Mouse (Mus musculus) T-helper 2 cell (primary cell): Measurements from ENCODE around the gene Gm49395.

ENCODE experiments used
- in situ Hi-C: fragments of 300-600 bp; cut with MboI, MseI; formaldehyde crosslinking; loops from one replicate; pipeline ENCODE4 v1.15.1; 2025; ENCODE audit warnings: high pct_unique_total_duplicates

The Gm49395 gene

GRCm38 (mm10) chr13:115054783-115055182 is 46.9 kb downstream of the Gm49395 start:
- in situ Hi-C loops, result no loop called here

GRCm38 (mm10) chr13:115052568-115052967 is 49.2 kb downstream of the Gm49395 start:
- in situ Hi-C loops, result no loop called here

GRCm38 (mm10) chr13:115050660-115051559 is 50.8 kb downstream of the Gm49395 start:
- in situ Hi-C loops, result no loop called here

GRCm38 (mm10) chr13:115042652-115043051 is 59.1 kb downstream of the Gm49395 start:
- in situ Hi-C loops, result no loop called here

- in situ Hi-C loops, result no loop called here
These were observed 64.4 kb downstream of the Gm49395 start for GRCm38 (mm10) chr13:115037304-115037703.

GRCm38 (mm10) chr13:115035387-115035786 is 66.3 kb downstream of the Gm49395 start:
- in situ Hi-C loops, result no loop called here

DNA sequence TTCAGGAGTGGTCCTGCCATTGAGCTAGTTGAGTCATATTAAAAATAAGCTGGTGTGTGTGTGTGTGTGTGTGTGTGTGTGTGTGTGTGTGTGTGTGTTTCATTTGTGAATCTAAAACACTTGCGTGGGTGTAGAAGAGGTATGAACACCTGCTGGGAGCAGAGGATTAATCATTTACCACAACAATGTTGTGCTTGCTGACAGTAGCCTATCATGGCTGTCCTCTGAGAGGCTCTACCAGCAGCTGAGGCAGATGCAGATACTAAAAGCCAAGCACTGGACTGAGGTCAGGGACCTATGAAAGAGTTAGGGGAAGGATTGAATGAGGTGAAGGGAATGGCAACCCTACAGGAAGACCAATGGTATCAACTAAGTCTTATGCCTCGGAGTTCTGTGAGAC is 68.6 kb downstream of the Gm49395 start:
- in situ Hi-C loops, result no loop called here

DNA sequence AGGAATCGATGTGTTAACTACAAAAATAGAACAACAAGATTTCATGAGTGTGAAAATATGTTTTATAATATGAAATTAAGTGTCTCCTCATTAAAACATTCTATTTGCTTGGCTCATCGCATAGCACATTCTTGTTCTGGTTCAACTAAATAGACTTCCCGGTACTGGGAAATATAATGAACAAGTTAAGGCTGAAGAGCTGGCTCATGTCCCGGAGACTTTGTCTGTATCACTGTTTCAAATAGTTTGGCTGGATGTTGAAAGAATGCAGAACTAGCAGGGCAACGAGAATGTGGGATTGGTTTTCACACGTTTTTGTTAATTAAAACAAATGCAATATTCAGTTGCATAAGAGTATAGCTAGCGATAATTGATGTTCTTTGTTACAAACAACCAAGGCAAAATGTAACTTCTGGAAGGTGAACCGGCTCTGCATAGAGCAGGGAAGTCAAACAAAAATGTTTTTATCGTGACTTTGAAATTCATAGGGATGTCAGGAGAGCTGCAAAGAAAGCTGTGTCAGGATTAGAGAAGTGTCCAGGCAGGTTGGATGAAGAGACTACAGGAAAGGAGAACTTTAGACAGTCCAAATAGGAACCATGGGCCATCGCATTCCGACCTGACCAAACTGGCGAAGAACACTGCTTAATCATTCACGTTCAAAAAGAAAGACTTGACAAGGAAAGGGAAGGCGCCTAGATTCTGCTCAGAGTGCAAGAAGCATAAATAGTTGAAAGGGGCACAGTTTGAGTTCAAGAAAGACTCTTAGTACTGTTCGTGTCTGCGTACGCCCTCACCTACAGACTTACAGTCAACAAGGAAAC is 70.3 kb downstream of the Gm49395 start:
- in situ Hi-C loops, result no loop called here

- in situ Hi-C loops, result no loop called here
These were observed 76.3 kb downstream of the Gm49395 start for GRCm38 (mm10) chr13:115025394-115025793.

DNA sequence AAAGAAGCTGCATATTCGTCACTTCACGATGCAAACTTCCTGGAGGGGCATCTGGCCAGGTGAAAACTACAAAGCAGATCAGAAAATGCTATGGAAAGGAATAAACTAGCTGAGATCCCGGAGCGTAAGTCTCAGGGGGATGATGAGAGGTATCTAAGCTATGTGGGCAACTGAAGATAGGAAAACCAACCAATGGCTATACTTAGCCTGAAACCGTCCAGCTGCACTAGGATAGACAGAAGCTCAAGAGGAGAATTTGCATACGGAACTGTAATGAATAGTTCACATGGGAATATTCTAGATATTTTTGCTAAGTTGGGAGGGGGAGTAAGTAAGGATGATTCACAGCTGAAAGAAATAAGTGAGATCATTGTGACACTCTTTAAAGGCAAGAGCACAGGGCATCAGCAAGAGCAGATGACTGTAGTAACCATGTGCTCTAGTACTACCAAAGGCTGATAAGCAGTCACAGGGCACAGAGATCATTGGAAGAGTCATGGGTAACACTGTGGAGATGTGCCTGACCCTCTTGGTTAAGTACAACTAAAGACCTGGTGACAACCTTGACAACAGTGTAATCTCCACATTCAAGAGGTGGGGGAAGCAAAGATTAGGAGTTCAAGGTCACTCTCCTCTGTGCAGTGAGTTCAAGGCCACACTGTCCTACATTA is 79.5 kb downstream of the Gm49395 start:
- in situ Hi-C loops, result no loop called here

- in situ Hi-C loops, result no loop called here
These were observed 80.3 kb downstream of the Gm49395 start for GRCm38 (mm10) chr13:115021411-115021810.

GRCm38 (mm10) chr13:115020727-115021126 is 81.0 kb downstream of the Gm49395 start:
- in situ Hi-C loops, result no loop called here

GRCm38 (mm10) chr13:115017545-115017944 is 84.2 kb downstream of the Gm49395 start:
- in situ Hi-C loops, result no loop called here

DNA sequence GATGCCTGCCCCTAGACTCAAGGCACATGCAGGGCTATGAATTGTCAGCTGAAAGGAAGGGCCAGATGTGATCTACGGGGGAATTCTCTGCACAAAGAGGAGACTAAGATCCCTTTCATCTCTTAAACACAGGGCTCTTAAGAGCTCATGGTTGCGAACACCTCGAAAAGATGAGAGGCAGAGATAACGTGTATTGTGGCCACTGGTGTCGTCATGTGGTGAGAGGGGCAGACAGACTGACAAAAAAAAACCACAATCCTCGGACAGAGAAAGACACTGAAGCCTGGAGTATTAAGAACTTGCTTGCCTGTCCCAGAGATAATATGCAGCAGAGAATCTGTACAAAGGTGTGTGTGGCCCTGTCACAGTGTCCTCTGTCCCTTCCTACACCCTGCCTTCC is 90.2 kb downstream of the Gm49395 start:
- in situ Hi-C loops, result no loop called here

DNA sequence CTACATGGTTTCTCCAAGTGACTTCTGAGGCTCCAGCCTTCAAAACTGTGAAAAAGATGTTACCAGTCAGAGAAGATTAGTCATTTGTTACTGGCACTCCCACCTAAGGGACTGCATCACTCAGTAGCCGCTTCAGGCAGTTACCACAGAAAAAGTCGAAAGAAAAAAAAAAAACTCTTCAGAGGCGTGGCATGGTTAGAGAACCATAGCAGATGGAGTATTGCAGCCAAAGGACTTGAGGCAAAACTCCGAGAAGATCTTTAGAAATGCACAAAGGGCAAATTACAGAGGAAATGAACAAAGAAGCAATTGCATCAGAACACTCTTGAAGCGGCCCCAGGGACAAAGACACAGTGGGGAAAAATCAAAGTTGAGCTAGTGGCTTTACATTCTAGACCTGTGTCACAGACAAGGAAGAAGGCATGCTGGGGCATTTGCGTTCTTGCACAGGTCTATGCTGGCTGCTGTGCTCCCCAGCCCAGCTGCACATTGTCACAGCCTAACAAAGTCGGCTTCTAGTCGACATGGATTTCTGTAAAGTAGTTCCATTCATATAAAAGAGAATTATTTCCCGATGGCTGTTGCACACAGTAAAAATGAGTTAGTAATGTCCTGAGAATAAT is 95.4 kb downstream of the Gm49395 start:
- in situ Hi-C loops, result no loop called here

GRCm38 (mm10) chr13:115005342-115005741 is 96.4 kb downstream of the Gm49395 start:
- in situ Hi-C loops, result no loop called here

DNA sequence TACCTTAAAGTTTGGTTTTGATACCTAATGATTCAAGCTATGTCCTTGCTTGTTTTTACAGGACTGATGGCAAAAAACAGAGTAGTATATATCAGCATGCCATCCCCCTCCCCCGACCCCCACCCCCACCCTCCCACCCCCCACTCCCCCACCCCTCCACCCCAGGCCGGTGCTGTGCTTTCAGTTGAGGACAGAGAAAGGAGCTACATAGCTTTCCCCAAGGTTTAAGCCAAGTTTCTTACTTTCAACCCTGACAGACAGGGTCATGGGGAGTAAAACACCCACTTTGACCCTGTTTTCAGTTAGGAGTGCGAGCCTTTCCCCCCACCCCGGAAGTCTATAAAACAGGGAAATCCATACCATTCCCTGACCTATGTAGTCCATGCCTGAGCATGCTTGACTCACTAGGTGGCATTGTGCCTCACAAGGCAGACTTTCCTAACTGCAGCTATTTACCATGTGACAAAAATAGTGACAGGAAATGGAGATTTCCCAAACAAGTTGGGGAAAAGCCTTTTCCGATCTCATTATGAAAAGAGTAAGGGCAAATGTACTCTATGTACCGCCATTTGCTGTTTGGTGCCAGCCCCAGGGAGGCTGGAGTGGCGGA is 98.2 kb downstream of the Gm49395 start:
- in situ Hi-C loops, result no loop called here

- in situ Hi-C loops, result no loop called here
These were observed 98.9 kb downstream of the Gm49395 start for GRCm38 (mm10) chr13:115002837-115003236.

DNA sequence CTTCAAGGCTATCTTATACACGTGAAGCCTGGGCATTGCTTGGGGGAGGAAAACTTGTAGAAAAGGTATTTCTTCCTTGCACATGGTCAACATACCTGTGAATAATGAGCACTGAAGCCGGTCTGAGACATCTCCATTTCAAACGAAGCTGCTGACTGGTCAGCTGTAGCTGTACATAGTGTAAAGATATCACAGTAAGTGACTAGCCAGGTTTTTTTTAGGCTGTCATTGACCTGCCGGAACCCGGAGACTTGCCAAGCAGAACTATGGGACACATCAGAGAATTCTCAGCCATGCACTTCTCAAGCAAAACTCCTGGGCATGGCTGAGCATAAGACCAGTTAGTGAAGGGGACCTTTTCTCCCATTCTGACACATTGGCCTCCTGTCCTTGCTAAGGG is 99.6 kb downstream of the Gm49395 start:
- in situ Hi-C loops, result no loop called here

- in situ Hi-C loops, result no loop called here
These were observed 102.1 kb downstream of the Gm49395 start for GRCm38 (mm10) chr13:114999582-114999981.

DNA sequence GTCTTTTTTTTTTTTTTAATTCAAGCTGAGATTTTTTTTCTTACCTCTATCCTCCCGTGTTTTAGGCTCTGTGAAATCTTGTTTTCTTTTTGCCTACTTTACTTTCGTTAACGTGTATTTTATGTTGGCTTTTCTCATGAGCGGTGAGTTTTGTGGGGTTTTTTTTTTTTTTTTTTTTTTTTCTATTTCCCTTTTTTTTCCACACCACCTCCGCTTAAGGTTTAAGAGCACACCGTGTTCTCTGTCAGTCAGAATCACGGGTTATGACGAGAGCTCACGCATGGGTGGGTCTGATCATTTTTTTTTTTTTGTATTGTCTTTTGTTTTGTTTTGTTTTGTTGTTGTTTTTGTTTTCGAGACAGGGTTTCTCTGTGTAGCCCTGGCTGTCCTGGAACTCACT is 103.6 kb downstream of the Gm49395 start:
- in situ Hi-C loops, result no loop called here
